Mouse (Mus musculus) midbrain, embryonic 11.5 days (tissue): ENCODE data around the gene Slc38a7. TPM values are rescaled to one million over a fixed set of nuclear protein-coding genes. Genes with fewer than 3 reads are reported as not detected.

Source experiments
- polyA plus RNA-seq: library from polyadenylated mRNA; unstranded; fragments of >200 nt; fragmentation: Nextera tagmentation; extraction: Ambion mirVana; gene quantifications from 2 replicates; pipeline ENCODE4 v1.2.1, GENCODE M21; 2014

Gene Slc38a7
- polyA plus RNA-seq, 1 experiment from 2014 or later = 17.2 TPM

Other genes starting within 250 kb of the Slc38a7 start
- 26.3 and 28.6 TPM in 2 replicates for gene Gins3, start 220.1 kb downstream of the Slc38a7 start, polyA plus RNA-seq
- gene Ndrg4, start 176.6 kb downstream of the Slc38a7 start, polyA plus RNA-seq = 45.5 and 46.7 TPM in 2 replicates
- gene Setd6, start 137.7 kb downstream of the Slc38a7 start, polyA plus RNA-seq = 20.8 and 24.2 TPM in 2 replicates
- 109 and 111 TPM in 2 replicates for gene Cnot1, start 46.1 kb downstream of the Slc38a7 start, polyA plus RNA-seq
- gene Sap18b, start 28.2 kb downstream of the Slc38a7 start, polyA plus RNA-seq = 398 and 408 TPM in 2 replicates
- gene Got2, start 35.0 kb upstream of the Slc38a7 start, polyA plus RNA-seq = 84.1 and 88.6 TPM in 2 replicates